Mouse (Mus musculus) midbrain, embryonic 16.5 days (tissue): ENCODE data around the gene Rassf1. TPM values are rescaled to one million over a fixed set of nuclear protein-coding genes. Genes with fewer than 3 reads are reported as not detected.

Source experiments
- ATAC-seq: fragments of 200-750 bp; cut with Nextera tagmentation; 2 replicates; pipeline ENCODE4 v1.8.0; 2017; ENCODE audit warnings: moderate TSS enrichment
- H3K27ac ChIP-seq: fragments of 300-500 bp; sonication (generic); 2 replicates; pipeline ENCODE4 v1.5.1; 2014; ENCODE audit warnings: mild to moderate bottlenecking, low read length, mixed read lengths
- H3K27me3 ChIP-seq: fragments of 300-500 bp; sonication (generic); 2 replicates; pipeline ENCODE4 v1.6.1; 2014; ENCODE audit warnings: low read depth, low read length, mixed read lengths; ENCODE audit not compliant: control insufficient read depth, insufficient read depth
- H3K36me3 ChIP-seq: fragments of 300-500 bp; sonication (generic); 2 replicates; pipeline ENCODE4 v1.6.1; 2014; ENCODE audit warnings: mild to moderate bottlenecking, low read length, moderate library complexity, mixed read lengths; ENCODE audit not compliant: control insufficient read depth, insufficient read depth
- H3K4me1 ChIP-seq: fragments of 300-500 bp; sonication (generic); 2 replicates; pipeline ENCODE4 v1.6.1; 2014; ENCODE audit warnings: mild to moderate bottlenecking, low read length, mixed read lengths; ENCODE audit not compliant: control insufficient read depth, insufficient read depth
- H3K4me2 ChIP-seq: fragments of 300-500 bp; sonication (generic); 2 replicates; pipeline ENCODE4 v1.6.1; 2014; ENCODE audit warnings: mild to moderate bottlenecking, low read length, mixed read lengths
- H3K4me3 ChIP-seq: fragments of 300-500 bp; sonication (generic); 2 replicates; pipeline ENCODE4 v1.5.1; 2014; ENCODE audit warnings: low read depth, mild to moderate bottlenecking, low read length, moderate library complexity, mixed read lengths
- H3K9ac ChIP-seq: fragments of 300-500 bp; sonication (generic); 2 replicates; pipeline ENCODE4 v1.6.1; 2014; ENCODE audit warnings: low read depth, low read length, mixed read lengths
- H3K9me3 ChIP-seq: fragments of 300-500 bp; sonication (generic); replicated peaks from 2 replicates; pipeline ENCODE4 v1.6.1; 2014; ENCODE audit warnings: mild to moderate bottlenecking, low read length, mixed read lengths; ENCODE audit not compliant: control insufficient read depth, poor library complexity, severe bottlenecking
- WGBS: fragments of 180-500 bp; shearing (Covaris S2); extraction: QIAGEN DNeasy Blood & Tissue Kit; methylation state at CpG from one replicate; pipeline ENCODE4 v1.1.7; 2014; 5-methylcytosine and 5-hydroxymethylcytosine counted together
- polyA plus RNA-seq: library from polyadenylated mRNA; unstranded; fragments of >200 nt; fragmentation: Nextera tagmentation; extraction: Ambion mirVana; gene quantifications from 2 replicates; pipeline ENCODE4 v1.2.1, GENCODE M21; 2015

Rassf1 gene
- polyA plus RNA-seq, 1 experiment from 2014 or later = 49.4 TPM

GRCm38 (mm10) chr9:107593101-107593976 is 42.0 kb downstream of the Rassf1 start:
- Histone ChIP-seq H3K9ac (no peak overlapping the region), H3K4me2 (no peak overlapping the region), H3K4me1 (peaks cover 6% of the 10 kb centered on the region), H3K9me3 (no peaks in the 10 kb centered on the region), H3K27me3 (no peaks in the 10 kb centered on the region), H3K4me3 (no peak overlapping the region), H3K36me3 (peaks cover 20% of the 10 kb centered on the region), H3K27ac (no peak overlapping the region)
- WGBS = 74% methylated on average over 11 of the region's 11 CpGs
- ATAC-seq = no peak

- Histone ChIP-seq H3K4me3 (no peak overlapping the region), H3K4me1 (no peaks in the 10 kb centered on the region; the same call in 1 of the 2 replicates), H3K4me2 (no peak overlapping the region), H3K9ac (no peak overlapping the region), H3K27ac (no peak overlapping the region), H3K36me3 (peaks cover 20% of the 10 kb centered on the region), H3K9me3 (no peaks in the 10 kb centered on the region), H3K27me3 (no peaks in the 10 kb centered on the region)
- ATAC-seq = no peak
- WGBS = 74% methylated on average over 8 of the region's 8 CpGs
Observed at GRCm38 (mm10) chr9:107594281-107595062, 43.1 kb downstream of the Rassf1 start.

GRCm38 (mm10) chr9:107596619-107597569 is 45.5 kb downstream of the Rassf1 start:
- WGBS = 87% methylated on average over 11 of the region's 11 CpGs
- H3K4me1 ChIP-seq = no peaks in the 10 kb centered on the region; the same call in 1 of the 2 replicates
- no peaks in the 10 kb centered on the region for H3K27me3 ChIP-seq
- no peak overlapping the region for H3K4me2 ChIP-seq
- no peak for ATAC-seq
- H3K9me3 ChIP-seq = no peaks in the 10 kb centered on the region
- H3K27ac ChIP-seq = no peak overlapping the region
- no peak overlapping the region for H3K9ac ChIP-seq
- H3K4me3 ChIP-seq = no peak overlapping the region
- H3K36me3 ChIP-seq = peaks cover 9% of the 10 kb centered on the region; the same call in 1 of the 2 replicates

- WGBS = 87% methylated on average over 5 of the region's 5 CpGs
Observed at GRCm38 (mm10) chr9:107598385-107598784, 47.0 kb downstream of the Rassf1 start.

GRCm38 (mm10) chr9:107599433-107599832 is 48.1 kb downstream of the Rassf1 start:
- H3K36me3 ChIP-seq = 0 out of 2 replicates have a peak, but pooled peaks cover 2% of the 10 kb centered on the region
- 90% methylated on average over 9 of the region's 9 CpGs for WGBS
- no peaks in the 10 kb centered on the region for H3K27me3 ChIP-seq
- ATAC-seq = no peak
- no peak overlapping the region for H3K27ac ChIP-seq
- no peak overlapping the region for H3K4me3 ChIP-seq
- H3K4me2 ChIP-seq = no peak overlapping the region
- no peaks in the 10 kb centered on the region for H3K9me3 ChIP-seq
- no peak overlapping the region for H3K9ac ChIP-seq
- H3K4me1 ChIP-seq = peaks cover 6% of the 10 kb centered on the region

More at GRCm38 (mm10) chr9:107598385-107598784, 47.0 kb downstream of the Rassf1 start:
- Histone ChIP-seq H3K27me3 (no peaks in the 10 kb centered on the region), H3K36me3 (peaks cover 9% of the 10 kb centered on the region; the same call in 1 of the 2 replicates), H3K4me3 (no peak overlapping the region), H3K4me2 (no peak overlapping the region), H3K4me1 (peaks cover 6% of the 10 kb centered on the region), H3K9me3 (no peaks in the 10 kb centered on the region), H3K9ac (0 out of 2 replicates have a peak overlapping the region, but pooled peaks have one; percentile 3), H3K27ac (no peak overlapping the region)
- no peak for ATAC-seq

DNA sequence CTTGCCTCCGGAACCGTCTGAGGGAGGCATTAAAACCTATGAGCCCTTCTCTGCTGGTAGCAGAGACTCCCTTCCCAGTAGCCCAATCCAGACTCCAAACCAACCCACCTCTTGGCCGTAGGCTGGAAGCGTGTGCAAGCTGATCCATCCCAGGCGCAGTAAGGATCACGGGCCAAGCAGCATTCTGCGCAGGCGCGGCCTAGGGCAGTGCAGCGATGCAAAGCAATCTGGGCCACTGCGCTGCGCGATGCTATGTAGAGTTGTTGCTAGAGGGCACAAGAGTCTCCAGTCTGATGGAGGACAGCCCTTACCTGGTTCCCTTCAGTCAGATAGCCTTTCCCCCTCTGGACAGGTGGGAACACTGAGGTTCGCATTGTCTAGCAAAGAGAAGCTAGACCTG is 48.5 kb downstream of the Rassf1 start:
- no peaks in the 10 kb centered on the region for H3K27me3 ChIP-seq
- no peak overlapping the region for H3K4me3 ChIP-seq
- no peaks in the 10 kb centered on the region for H3K9me3 ChIP-seq
- H3K4me2 ChIP-seq = no peak overlapping the region
- H3K9ac ChIP-seq = no peak overlapping the region
- H3K36me3 ChIP-seq = no peaks in the 10 kb centered on the region
- WGBS = 75% methylated on average over 14 of the region's 14 CpGs
- peaks cover 6% of the 10 kb centered on the region for H3K4me1 ChIP-seq
- no peak overlapping the region for H3K27ac ChIP-seq
- no peak for ATAC-seq

DNA sequence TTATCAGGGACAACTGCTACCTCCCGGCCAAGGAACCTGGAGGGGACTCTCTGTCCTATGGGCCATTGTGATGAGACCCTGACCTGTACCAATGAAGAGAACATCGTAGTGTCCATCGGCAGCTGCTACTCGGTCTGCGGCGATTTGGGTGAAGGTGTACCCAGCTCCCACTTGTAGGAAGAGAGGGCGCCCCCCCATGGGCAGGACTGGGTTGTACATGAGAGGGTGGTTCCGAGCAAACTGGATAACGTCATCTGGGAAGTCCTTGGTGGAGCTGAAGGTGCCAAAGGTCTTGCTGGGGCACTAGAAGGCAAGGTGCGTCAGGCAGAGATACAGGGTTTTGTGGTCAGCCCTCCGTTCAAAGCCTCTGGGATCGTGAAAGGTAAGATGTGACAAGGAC is 49.4 kb downstream of the Rassf1 start:
- no peak overlapping the region for H3K4me2 ChIP-seq
- ATAC-seq = no peak
- H3K9me3 ChIP-seq = no peaks in the 10 kb centered on the region
- no peak overlapping the region for H3K4me3 ChIP-seq
- no peak overlapping the region for H3K9ac ChIP-seq
- no peaks in the 10 kb centered on the region for H3K27me3 ChIP-seq
- no peaks in the 10 kb centered on the region for H3K36me3 ChIP-seq
- H3K4me1 ChIP-seq = peaks cover 6% of the 10 kb centered on the region
- no peak overlapping the region for H3K27ac ChIP-seq
- WGBS = 79% methylated on average over 12 of the region's 12 CpGs

- no peak for ATAC-seq
- Histone ChIP-seq H3K27ac (no peak overlapping the region), H3K27me3 (no peaks in the 10 kb centered on the region), H3K36me3 (no peaks in the 10 kb centered on the region), H3K4me2 (no peak overlapping the region), H3K4me1 (peaks cover 6% of the 10 kb centered on the region), H3K9me3 (no peaks in the 10 kb centered on the region), H3K9ac (no peak overlapping the region), H3K4me3 (no peak overlapping the region)
- 83% methylated on average over 11 of the region's 11 CpGs for WGBS
Observed at GRCm38 (mm10) chr9:107601275-107601674, 49.9 kb downstream of the Rassf1 start.
